Mouse (Mus musculus) left cerebral cortex, adult 11 months (tissue): Measurements from ENCODE around the gene Col5a1.

Experiments used
- DNase-seq: peaks from one replicate; pipeline ENCODE4 v3.0.0; 2022; ENCODE audit warnings: low spot score

The Col5a1 gene

DNA sequence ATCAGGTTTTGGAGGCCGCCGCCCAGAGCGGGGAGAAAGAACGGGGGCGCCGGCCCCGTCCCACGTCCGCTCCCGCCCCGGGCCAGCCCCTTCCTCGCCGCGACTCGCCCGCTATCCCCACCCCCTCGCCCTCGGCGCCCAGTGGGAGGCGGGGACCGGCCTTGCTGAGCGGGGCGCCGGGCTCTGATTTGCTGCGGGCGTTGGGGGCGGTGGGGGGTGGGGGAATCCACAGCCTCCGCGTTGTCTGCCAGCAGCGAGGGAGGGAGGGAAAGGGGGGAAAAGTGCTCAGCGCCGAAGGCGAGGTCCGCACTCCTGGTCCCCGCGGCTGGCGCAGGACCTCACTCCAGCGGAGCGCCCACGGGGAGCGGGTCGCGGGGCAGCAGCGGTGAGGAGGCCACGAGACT lies at the start of gene Col5a1:
Col5a1 (plus strand) TSS at position 278 of the 404 bp plus-strand sequence.
- no peak for DNase-seq

DNA sequence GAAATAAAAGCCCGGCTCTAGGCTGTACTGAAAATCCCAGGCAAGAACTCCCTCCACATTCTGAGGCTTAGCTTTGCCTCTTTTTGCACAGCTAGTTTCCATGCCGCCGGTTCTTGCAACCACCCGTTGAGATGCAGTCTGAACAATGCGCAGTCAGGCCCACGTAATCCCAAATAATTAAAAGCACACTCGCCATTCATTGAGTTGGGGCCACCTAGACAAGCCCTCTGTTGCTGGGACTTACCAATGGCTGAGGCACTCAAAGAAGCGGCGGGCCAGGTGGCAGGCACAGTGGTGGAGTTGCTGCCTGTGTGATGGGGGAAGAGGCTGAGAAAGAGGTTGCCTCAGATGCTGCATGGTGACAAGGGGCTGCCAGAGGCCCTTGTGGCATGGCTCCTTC lies 48.1 kb upstream of the Col5a1 start:
- DNase-seq: no peak

DNA sequence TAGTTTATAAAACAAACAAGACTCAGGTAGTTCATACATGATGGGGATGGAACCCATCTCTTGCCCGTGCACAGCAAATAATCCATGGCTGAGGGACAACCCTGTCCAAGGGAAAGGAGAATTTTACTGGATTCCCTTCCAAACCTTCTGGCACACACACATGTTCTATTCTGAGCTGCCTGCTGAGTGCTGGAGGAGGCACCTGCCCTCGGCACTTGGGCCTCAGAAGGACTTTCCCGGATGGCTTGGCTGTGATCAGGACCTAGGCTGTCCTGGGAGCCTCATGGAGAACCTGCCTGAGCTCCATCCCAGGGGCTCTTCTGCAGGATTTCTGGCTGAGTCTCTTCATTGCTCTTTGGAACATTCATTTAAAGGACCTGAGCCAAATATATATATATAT lies 45.3 kb upstream of the Col5a1 start:
- no peak for DNase-seq

DNA sequence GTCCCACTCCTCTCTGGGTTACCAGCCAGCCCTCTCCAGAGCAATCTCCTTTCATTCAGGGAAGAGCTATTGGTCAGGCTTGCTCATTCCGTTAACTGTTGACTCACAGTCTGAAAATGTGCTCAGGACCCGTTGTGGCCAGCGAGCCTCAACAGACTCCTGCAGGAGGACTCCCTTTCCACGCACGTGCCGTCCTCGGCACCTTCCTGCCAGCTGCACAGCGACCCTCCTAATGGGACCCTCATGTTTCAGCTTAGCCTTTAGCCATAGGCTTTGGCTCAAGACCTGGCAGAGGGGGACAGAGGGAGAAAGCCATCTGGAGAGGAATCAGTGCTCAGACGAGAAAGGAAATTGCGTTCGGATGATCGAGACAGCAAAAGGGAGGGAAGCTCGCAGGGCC lies 43.3 kb upstream of the Col5a1 start:
- no peak for DNase-seq

DNA sequence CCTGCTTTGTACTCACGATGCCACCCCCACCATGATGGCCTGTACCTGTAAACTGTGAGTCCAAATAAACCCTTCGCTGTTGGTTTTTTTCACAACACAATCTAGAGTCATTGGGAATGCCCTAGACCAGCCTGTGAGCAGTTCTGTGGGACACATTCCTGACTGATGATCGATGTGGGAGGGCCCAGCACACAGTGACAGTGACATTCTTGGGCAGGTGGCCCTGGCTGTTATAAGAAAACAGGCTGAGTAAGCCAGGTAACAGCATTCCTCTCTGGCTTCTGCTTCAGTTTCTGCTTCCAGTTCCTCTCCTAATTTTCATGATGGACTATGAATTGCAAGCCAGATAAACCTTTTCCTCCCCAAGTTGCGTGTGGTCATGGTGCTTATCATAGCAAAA lies 41.3 kb upstream of the Col5a1 start:
- DNase-seq: no peak

DNA sequence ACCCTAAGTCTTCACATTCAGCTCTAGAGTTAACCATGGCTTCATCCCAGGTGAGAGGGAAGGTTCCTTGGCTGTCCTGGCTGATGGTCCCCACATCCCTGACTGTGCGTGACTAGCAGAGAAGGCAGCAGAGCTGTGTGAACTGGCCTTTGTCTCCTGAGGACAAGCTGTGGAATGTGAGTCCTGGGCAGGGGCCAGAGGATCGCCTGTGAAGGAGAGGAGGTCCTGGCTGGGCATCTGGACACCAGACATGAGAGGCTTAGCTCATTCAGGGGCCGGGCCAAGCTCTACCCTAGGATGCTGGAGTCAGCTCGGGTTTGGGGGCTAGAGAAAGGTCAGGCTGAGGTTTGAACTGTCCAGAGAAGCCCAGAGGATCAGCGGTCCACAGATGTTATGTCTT lies 39.2 kb upstream of the Col5a1 start:
- no peak for DNase-seq

DNA sequence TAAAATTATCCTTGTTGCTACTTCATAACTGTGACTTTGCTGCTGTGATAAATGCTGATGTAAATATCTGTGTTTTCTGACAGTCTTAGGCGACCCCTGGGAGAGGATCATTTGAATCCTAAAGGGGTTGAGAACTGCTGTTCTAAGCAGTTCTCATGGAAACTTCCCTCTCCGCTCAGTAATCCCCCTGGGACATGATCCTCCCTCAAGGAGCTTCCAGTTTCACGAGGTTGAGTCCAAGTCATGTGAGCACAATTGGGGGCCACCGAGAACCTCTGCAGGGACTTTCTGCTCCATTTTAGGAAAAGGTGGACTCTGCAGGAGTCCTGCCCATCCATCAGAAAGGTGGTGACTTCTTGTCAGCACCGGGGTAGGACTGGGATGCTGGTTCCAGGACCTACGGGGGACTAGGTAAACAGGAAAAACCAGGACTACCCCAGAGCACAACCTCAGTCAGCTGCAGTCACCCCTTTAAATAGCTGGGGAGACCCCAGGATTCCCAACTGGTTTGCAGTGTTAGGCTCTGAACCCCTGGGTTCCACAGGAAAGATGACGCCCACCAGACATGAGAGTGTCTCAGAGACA lies 38.3 kb upstream of the Col5a1 start:
- DNase-seq: no peak

DNA sequence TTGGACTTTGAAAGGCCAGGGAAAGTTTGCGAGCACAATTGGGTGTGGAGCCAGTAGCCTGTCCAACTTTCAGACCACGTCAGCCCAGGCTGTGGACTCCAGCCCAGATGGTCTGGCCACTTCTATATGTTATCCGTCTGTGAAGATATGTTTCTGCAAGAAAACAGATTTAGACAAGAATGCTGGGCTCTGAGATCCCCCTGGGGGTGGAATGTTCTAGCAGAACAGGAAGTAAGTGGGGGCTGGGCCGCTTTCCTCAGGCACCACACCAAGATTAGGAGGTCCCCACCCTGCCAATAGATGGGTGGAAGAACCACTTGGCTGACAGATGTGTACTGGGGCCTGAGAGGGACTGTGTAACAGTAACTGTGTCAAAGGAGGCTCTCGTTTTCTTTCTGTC lies 37.8 kb upstream of the Col5a1 start:
- DNase-seq: no peak

DNA sequence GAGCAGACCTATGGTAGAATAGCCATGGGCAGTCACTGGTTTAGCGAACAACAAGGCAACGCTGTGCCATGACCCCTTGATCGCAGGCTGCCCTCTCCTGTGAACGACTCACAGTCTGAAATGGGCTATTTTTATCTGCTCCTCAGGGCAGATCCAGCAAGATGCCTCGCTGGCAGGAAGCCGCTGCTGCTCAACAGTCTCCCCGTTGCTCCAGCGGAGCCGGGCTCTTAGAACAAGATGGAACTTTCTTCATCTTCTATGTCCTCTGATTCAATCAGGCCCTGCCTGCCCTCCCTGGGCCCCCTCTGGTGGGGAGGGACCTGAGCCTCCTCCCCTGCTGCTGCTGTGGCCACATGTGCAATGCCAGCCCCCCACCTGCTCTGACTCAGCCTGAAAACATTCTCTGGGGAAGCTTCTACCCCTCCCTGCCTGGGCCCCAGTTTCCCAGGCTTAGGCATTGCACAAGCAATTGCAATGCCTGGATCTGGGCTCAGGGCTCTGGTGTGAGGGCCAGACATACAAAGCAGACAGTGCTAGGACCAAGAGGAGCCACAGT lies 27.8 kb upstream of the Col5a1 start:
- no peak for DNase-seq

DNA sequence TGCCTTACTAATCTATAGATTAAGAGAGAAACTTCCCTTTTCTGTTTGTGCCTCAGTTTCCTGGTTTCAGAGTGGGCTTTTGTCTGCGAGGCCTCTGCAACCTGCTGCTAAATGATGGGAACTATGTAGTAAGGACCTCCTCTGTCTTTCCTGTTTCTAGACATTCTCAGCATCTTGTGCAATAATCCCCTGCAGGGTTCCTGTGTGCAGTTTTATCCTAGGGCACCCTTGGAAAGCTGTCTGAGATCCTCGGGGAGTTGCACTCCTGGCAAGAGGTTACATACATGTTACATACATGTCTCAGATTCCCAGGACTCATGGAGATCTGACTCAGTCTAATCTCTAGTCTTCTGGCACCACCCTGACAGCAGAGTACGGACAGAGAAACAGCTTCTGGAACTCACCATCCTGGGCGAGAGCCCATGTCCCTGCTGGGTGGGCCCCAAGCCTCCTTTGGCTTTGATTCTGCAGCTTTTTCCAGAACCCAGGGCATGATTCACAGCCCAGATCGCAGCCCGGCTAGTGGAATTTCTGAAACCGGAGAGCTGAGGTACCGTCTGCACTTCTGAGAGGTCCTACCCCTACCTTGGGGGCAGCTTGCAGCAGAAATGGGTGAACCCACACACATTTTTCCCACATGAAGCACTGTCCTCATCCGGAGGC lies 24.5 kb upstream of the Col5a1 start:
- DNase-seq: no peak

DNA sequence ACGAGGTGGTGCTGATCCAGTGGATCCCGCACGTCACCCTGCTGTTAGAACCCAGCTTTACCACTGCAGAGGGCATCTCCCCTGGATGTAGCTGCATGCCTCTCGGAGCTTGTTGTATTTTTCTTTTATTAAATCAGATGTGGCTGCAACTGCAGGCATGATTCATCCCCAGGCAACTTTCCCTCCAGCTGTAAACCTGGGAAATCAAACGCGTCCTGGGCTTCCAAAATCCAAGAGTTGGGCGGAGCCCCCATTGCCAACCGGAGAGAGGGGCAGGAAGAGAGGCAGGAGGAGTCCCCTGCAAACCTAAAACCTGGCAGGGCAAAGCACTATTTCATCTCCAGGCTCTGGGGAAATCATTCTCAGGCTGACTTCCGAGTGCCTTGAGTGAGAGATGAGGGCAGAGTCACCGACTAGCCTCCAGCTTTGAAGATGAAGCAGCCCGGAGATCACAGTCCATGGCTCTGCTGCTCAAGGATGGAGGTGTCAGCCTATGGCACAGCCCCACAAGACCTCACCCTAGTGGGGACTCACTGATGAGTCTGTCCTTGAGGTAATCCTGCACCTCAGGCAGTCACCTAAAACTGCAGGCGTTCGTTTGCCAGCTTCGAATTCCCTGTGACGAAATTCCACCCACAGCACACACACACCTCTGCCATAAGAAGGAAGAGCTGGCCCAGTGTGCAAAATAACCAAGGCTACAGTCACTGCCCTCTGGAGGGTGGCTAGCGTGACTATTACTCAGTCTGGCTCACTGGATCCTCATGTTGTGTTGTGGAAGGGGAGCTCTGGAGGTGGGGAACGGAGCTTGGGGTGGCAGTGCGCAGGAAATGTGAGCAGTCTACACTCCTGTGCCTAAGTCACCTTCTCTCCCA lies 21.5 kb upstream of the Col5a1 start:
- no peak for DNase-seq

DNA sequence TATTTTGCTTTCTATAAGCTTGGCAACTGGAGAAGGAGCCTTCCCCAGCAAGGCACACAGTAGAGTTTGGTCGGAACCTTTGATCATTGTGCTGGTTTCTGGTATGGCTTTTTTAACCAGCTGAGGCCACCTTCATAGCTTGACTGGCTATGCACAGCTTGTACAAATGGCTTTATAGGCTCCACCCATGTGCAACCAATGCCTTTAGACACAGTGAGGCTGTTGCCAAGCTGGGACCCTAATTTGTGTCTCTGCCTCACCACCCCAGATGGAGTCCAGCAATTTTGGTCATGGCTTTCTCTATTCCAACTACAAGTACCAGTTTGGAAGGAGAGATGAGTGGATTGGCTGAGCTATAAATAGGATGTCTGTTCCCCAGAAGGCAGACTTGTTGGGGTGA lies 15.6 kb upstream of the Col5a1 start:
- DNase-seq: no peak

DNA sequence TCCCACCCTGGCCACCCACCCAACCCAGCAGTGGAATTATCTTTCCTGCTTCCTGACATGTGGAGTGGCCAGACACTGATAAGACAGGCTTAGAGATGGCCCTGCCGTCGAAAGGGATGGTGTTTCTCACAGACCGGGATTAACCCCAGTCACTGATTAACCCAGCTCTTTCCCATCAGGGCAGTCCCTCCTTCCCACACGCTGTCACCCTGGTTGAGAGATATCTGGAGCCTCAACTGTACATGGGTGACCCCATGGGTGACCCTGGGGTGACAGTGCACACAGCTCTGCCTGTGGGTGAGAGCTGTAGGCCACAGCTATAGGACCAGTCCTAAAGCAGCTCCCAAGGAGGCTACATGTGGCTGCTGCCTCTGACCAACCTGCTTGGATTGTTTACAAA lies 15.2 kb upstream of the Col5a1 start:
- no peak for DNase-seq

DNA sequence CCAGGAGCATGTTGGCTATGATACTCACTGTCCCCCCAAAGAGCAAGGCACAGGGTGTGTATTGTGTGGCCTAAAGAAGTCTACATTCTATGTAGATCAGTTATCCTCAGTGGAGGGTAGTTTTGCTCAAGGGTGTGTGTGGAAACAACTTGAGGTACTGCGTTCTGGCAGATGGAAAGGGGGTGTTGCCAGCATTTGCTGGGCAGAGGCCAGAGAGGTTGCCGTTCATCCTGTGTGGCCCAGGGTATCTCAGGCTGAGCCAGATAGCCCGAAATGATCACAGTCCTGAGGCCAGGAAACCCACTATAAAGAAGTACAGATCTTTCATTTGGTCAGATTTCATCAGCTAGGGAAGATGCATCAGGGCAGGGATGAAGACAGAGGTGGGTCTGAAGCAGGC lies 13.9 kb upstream of the Col5a1 start:
- no peak for DNase-seq

DNA sequence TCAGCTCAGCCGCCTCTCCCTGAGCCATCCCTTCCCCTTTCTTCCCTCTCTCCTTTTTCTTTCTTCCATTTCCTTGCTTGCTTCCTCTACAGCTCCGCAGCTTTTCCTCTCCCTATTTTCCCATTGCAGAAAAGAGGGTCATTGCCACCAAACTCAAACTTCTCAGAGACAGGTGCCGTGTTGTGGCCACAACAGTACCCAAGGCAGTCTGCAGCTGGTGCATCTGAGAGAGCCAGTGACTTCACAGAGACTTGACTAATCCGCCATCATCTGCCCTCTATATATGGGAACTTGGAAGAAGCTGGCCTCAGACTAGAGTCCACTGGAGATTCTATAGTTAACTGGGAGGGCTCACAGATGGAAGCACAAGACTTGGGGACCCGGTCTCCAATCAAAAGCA lies 13.2 kb upstream of the Col5a1 start:
- DNase-seq: no peak

DNA sequence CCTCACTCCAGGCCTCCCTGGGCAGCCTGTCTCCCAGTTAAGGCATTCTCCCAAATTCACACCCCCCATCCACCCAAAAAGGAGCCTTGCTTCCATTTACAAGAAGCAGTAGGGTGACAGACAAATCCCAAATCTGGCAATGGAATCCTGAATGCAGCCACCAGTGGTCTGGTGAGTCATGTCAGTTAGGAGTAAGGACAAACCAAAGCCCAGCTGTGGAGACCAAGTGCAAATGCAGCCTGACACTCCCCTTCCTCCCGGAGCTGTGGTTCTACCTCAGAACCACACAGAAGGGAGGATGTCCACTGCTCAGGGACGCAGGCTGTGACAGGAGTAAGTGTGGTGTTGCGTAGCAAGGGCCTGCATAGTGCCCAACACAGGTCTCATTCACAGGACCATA lies 11.6 kb upstream of the Col5a1 start:
- DNase-seq: no peak

DNA sequence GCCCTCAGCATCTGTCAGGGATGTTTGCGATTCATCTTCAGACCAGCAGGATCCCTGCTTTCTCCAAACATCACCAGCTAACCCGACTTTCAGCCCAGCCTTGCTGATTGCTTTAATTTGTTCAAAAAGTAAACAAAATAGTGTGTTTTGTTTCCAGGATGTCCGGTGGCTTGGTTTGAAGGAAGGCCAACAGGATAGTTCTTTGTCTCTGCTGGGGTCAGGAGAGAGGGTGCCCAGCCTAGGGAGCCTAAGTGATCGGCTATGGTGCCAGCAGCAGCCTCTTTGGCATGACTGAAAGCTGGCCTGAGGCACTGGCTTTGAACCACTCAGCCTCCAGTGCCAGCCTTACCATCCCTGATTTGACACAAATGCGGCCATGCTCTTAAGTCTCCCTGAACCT lies 11.0 kb upstream of the Col5a1 start:
- no peak for DNase-seq

DNA sequence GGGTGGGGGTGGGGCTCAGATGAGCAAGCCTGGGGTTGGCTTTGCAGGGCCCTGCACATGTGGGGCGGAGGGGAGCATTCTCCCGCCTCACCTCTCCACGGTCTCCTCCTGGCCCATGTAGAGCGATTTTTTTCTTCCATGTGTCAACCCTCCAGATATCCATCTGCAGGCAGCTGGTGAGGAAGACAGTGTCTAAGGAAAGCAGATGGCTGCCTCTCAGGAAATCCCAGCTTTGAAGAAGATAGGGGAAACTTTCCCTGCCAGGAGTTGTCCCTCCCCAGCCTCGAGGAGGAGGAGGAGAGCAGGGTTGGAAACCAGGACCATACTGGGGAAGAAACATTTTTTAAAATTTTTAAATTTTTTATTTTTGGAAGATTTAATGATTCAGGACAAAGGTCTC lies 10.4 kb upstream of the Col5a1 start:
- no peak for DNase-seq

DNA sequence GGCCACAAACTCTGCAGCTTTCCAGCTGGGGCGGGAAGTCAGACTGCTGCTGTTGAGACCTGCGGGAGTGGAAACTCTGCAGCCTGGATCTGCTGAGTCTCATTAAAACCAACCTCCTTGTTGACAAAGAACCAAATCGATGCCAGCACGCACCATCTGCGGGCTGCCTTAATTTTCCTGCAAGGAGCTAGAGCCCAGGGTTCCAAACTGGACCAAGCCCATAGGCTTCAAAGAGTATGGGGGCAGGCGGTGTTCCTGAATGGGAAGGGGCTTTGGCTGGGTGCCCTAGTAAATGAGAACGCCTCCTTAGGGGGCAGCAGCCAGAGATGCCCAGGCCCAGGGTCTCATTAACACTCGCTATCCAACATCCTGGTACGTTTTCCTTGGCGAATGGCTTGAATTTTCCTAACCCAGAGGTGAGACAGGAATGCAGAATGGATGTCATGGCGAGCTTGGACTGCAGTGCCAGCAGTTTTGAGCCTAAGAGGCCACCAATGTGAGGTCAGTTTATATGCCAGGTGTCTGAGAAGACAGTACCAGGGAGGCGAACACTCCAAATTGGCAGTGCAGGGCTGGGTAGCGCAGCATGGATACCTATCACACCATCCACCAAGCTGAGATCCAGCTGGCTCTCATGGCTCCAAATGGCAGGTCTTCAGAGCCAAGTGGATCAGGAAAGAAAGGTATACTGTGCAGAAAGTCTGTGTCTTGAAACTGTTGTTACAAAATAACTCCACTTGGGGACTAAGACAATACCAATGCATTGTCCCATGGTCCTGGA lies 9.3 kb upstream of the Col5a1 start:
- DNase-seq: no peak

DNA sequence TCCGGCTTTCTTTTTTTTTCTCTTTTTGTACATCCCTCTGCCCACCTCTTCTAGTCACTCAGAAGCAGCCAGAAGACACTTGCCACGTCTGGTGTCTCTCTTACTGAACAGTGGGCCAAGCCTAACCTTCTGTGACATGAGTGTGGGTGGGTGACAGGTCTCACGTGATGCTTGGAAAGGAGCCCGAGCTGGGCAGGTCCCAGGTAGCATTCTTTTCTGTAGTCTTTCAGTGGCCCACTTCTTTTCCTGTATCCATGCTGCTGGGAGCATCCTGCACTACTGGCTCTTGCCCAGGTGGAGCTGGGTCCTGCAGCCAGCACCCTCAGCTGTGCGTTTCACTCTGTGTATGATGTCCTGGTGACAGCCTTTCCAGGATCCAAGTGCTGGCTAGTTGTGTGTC lies 8.2 kb upstream of the Col5a1 start:
- DNase-seq: no peak

DNA sequence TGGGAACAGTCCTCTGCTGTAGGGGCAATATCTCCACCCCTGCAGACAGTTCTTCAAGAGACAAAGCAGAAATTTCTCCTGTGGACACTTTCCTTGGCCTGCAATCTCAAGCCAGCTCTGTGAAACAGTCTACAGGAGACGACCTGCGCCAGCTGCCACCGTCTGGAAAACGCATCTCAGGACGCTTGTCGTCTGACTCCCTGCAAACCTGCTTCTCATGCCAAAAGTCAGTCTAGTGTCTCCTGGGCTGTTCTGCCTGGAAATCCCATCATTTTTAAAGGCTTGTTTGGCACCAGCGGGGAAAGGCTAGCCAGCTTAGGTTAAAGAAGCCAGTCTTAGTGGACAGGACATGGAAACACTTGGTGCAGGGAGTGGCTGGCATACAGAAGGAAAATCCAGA lies 2.9 kb upstream of the Col5a1 start:
- no peak for DNase-seq

DNA sequence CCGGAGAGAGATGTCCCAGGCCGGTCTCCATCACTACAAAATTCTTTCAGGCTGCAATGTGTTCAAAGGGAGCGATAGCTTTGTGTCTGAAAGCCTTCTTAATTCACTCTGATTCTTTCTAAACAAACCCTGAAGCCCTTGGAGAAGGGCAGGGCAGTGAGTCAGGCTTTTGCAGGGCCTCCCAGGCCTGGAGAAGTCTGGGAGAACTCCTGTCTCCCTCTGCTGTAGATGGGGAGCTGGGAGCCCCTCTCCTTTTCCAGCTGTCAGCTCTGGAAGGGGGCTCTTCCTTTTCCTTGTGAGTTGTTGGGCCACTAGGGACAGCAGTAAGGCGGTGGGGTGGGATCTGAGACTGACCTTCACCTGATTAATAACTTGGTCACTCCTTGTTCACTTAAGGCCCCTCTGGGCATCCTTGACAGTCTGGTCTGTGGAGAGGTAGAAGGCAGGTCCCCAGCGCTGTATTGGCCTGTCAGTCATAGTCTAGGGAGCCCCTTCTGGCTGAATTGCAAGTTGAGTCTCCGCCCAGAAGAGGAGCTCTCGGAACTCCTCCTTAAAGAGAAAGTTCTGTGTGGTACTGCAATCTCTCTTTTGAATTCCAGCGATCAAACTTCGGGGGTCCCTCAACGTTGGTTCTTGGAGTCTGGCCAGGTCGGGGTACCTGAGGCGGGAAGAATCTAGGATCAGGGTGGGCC lies 623 bp upstream of the Col5a1 start:
- DNase-seq: no peak
